Mouse (Mus musculus): Measurements from ENCODE around the gene Gm49673.

- no peak for TF ChIP-seq CTCF (IDR thresholded peaks at IDR 0.05; ENCODE audit: low read depth)
- TF ChIP-seq EP300 (IDR thresholded peaks at IDR 0.05; ENCODE audit: low read depth), result no peak
These were observed 36.6 kb upstream of the Gm49673 start for GRCm38 (mm10) chr17:8184217-8184616.

Data from heart, postnatal 0 days (tissue).